Mouse (Mus musculus) heart, embryonic 13.5 days (tissue): ENCODE measurements at regions not wholly inside any gene's neighbourhood (a gene's known extent, or its start where the extent isn't known, plus 50 kb on each side); places are given as distances from the start of the nearest gene placed in this dataset.
A peak's percentile ranks its signal among the peaks of the same experiment; 100 is the strongest.

Experiments
- ATAC-seq: fragments of 200-750 bp; cut with Nextera tagmentation; 2 replicates; pipeline ENCODE4 v1.8.0; 2017; ENCODE audit warnings: moderate TSS enrichment; ENCODE audit not compliant: insufficient number of reproducible peaks, low FRiP score, low TSS enrichment; ENCODE audit errors: extremely low read depth
- H3K27ac ChIP-seq: fragments of 300-500 bp; sonication (generic); replicated peaks from 2 replicates; pipeline ENCODE4 v1.5.1; 2015; ENCODE audit warnings: moderate library complexity, mild to moderate bottlenecking, inconsistent platforms
- H3K27me3 ChIP-seq: fragments of 300-500 bp; sonication (generic); replicated peaks from 2 replicates; pipeline ENCODE4 v1.6.1; 2015; ENCODE audit warnings: mild to moderate bottlenecking, inconsistent platforms
- H3K36me3 ChIP-seq: fragments of 300-500 bp; sonication (generic); 2 replicates; pipeline ENCODE4 v1.6.1; 2015; ENCODE audit warnings: mild to moderate bottlenecking, inconsistent platforms
- H3K4me1 ChIP-seq: fragments of 300-500 bp; sonication (generic); 2 replicates; pipeline ENCODE4 v1.6.1; 2015; ENCODE audit warnings: inconsistent platforms
- H3K4me2 ChIP-seq: fragments of 300-500 bp; sonication (generic); 2 replicates; pipeline ENCODE4 v1.6.1; 2015; ENCODE audit warnings: inconsistent platforms, mild to moderate bottlenecking, moderate library complexity
- H3K4me3 ChIP-seq: fragments of 300-500 bp; sonication (generic); 2 replicates; pipeline ENCODE4 v1.5.1; 2015; ENCODE audit warnings: moderate library complexity, mild to moderate bottlenecking, inconsistent platforms
- H3K9ac ChIP-seq: fragments of 300-500 bp; sonication (generic); 2 replicates; pipeline ENCODE4 v1.6.1; 2015; ENCODE audit warnings: inconsistent platforms, mild to moderate bottlenecking, moderate library complexity
- H3K9me3 ChIP-seq: fragments of 300-500 bp; sonication (generic); 2 replicates; pipeline ENCODE4 v1.6.1; 2016; ENCODE audit warnings: inconsistent platforms
- WGBS: fragments of 180-500 bp; shearing (Covaris S2); methylation state at CpG from one replicate; pipeline ENCODE4 v1.1.7; 2015; ENCODE audit warnings: mixed read lengths; 5-methylcytosine and 5-hydroxymethylcytosine counted together

DNA sequence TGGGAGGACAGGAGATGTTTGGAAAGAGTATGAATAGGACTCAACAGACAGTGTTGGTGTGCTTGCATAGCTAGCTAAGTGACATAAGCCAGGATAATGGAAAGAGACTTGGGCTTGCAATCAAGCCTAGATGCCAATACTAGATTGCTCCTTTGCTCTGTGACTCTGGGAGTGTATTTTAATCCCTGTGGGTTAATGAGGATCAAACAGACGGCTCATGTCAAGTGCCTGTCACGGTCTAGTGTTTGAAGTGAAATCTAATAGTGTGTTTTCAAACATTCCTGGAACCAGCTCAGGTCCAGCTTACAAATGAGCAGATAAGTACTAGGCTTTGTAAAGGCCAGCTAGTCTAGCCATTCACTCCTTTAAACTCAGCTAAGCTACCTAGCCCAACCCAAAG is 64.1 kb upstream of the Ranbp3l start:
- Histone ChIP-seq H3K4me2 (no peak overlapping the region), H3K27me3 (no peaks in the 10 kb centered on the region), H3K4me1 (no peaks in the 10 kb centered on the region), H3K9ac (no peak overlapping the region), H3K36me3 (no peaks in the 10 kb centered on the region), H3K27ac (no peak overlapping the region), H3K9me3 (no peaks in the 10 kb centered on the region), H3K4me3 (no peak overlapping the region)
- whole genome bisulfite sequencing: 34% methylated on average over 2 of the region's 2 CpGs
- no peak for ATAC-seq

GRCm38 (mm10) chr15:8897487-8898158 is 70.1 kb upstream of the Ranbp3l start:
- Histone ChIP-seq H3K9ac (no peak overlapping the region), H3K27me3 (no peaks in the 10 kb centered on the region), H3K4me1 (no peaks in the 10 kb centered on the region), H3K4me2 (no peak overlapping the region), H3K36me3 (no peaks in the 10 kb centered on the region), H3K4me3 (no peak overlapping the region), H3K27ac (no peak overlapping the region), H3K9me3 (no peaks in the 10 kb centered on the region; the same call in 1 of the 2 replicates)
- 59% methylated on average over 11 of the region's 11 CpGs for WGBS
- no peak for ATAC-seq

GRCm38 (mm10) chr15:8896856-8897255 is 70.9 kb upstream of the Ranbp3l start:
- ATAC-seq: no peak

GRCm38 (mm10) chr15:8896391-8896790 is 71.4 kb upstream of the Ranbp3l start:
- Histone ChIP-seq H3K4me1 (no peaks in the 10 kb centered on the region), H3K9ac (no peak overlapping the region), H3K27ac (no peak overlapping the region), H3K36me3 (no peaks in the 10 kb centered on the region), H3K4me2 (no peak overlapping the region), H3K27me3 (no peaks in the 10 kb centered on the region), H3K9me3 (no peaks in the 10 kb centered on the region; the same call in 1 of the 2 replicates), H3K4me3 (no peak overlapping the region)
- 79% methylated on average over 12 of the region's 12 CpGs for WGBS
- ATAC-seq: no peak

More at GRCm38 (mm10) chr15:8896856-8897255, 70.9 kb upstream of the Ranbp3l start:
- 82% methylated on average over 2 of the region's 2 CpGs for WGBS
- no peaks in the 10 kb centered on the region; the same call in 1 of the 2 replicates for H3K9me3 ChIP-seq
- no peak overlapping the region for H3K4me2 ChIP-seq
- no peak overlapping the region for H3K27ac ChIP-seq
- H3K27me3 ChIP-seq: no peaks in the 10 kb centered on the region
- H3K4me3 ChIP-seq: no peak overlapping the region
- no peaks in the 10 kb centered on the region for H3K36me3 ChIP-seq
- no peak overlapping the region for H3K9ac ChIP-seq
- no peaks in the 10 kb centered on the region for H3K4me1 ChIP-seq

DNA sequence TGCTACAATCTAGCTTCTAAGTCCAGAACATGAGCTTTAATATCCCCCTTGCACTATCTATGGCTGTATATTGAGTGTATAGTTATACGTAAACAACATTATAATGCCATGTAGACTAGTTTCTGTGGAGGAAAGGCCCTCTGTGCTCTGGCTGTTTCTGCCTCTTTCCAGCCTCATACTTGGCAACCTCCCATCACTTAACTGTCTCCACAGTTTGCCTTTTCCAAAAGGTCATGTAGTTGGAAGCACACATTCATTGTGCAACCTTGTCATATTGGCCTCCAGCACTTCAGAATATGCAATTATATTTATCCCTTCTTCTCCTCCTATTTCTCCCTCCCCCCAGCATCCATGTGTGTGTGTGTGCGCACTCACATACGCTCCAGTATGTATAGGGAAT is 82.2 kb upstream of the Ranbp3l start:
- WGBS: 95% methylated on average over 3 of the region's 3 CpGs
- no peak overlapping the region for H3K27ac ChIP-seq
- no peak for ATAC-seq

DNA sequence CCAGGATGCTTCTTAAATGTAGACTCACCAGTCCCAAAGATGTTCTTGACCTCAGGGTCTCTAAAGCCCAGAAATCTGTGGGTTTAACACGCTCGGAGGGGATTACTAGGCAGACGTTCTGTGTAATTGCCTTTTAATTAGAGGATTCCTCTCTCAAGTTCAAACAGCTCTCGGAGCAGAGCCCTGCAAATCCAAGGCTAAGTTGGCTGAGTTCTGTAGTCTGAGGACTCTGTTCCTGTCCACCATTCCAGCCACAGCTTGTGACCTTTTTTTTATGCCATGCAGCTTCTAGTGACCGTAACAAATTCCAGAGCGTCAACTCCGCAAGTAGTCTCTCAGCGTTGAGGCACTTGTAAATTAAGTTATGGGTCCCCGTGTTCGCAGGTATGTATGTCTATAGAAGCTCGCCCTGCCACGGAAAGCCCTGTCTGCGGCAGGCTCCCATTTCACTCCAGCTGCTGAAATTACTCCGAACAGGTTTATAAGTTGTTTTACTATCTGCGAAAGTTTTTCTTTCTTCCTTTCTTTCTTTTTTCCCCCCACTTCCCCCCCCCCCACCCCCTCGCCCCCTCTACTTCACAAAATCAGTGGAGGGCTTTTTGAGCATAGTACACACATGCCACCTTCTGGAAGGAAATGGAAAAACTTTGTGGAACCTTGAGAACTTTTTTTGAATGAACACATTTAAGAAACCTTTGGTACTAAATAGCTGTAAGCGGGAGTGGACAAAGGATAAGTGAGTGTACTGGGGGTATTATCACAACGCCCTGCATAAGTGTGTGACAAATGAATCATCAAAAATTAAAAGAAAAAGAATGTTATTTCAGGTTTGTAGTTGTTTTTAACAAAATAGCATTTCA is 82.9 kb upstream of the Ranbp3l start:
- H3K9ac ChIP-seq: no peak overlapping the region
- no peaks in the 10 kb centered on the region for H3K27me3 ChIP-seq
- H3K36me3 ChIP-seq: no peaks in the 10 kb centered on the region
- ATAC-seq: no peak
- peak overlapping the region; percentile 33 for H3K4me2 ChIP-seq
- H3K4me1 ChIP-seq: no peaks in the 10 kb centered on the region
- no peaks in the 10 kb centered on the region for H3K9me3 ChIP-seq
- H3K4me3 ChIP-seq: no peak overlapping the region
- no peak overlapping the region for H3K27ac ChIP-seq
- WGBS: 59% methylated on average over 18 of the region's 18 CpGs

More for the DNA sequence above, 82.2 kb upstream of the Ranbp3l start:
- no peaks in the 10 kb centered on the region for H3K4me1 ChIP-seq
- no peak overlapping the region for H3K9ac ChIP-seq
- H3K36me3 ChIP-seq: no peaks in the 10 kb centered on the region
- H3K27me3 ChIP-seq: no peaks in the 10 kb centered on the region
- no peak overlapping the region for H3K4me3 ChIP-seq
- H3K4me2 ChIP-seq: no peak overlapping the region
- no peaks in the 10 kb centered on the region for H3K9me3 ChIP-seq

GRCm38 (mm10) chr15:8882880-8883539 is 84.7 kb upstream of the Ranbp3l start:
- ATAC-seq: no peak
- Histone ChIP-seq H3K9ac (no peak overlapping the region), H3K36me3 (no peaks in the 10 kb centered on the region), H3K27me3 (no peaks in the 10 kb centered on the region), H3K4me3 (no peak overlapping the region), H3K4me2 (no peak overlapping the region), H3K9me3 (no peaks in the 10 kb centered on the region), H3K27ac (no peak overlapping the region), H3K4me1 (no peaks in the 10 kb centered on the region)
- 75% methylated on average over 9 of the region's 9 CpGs for WGBS

DNA sequence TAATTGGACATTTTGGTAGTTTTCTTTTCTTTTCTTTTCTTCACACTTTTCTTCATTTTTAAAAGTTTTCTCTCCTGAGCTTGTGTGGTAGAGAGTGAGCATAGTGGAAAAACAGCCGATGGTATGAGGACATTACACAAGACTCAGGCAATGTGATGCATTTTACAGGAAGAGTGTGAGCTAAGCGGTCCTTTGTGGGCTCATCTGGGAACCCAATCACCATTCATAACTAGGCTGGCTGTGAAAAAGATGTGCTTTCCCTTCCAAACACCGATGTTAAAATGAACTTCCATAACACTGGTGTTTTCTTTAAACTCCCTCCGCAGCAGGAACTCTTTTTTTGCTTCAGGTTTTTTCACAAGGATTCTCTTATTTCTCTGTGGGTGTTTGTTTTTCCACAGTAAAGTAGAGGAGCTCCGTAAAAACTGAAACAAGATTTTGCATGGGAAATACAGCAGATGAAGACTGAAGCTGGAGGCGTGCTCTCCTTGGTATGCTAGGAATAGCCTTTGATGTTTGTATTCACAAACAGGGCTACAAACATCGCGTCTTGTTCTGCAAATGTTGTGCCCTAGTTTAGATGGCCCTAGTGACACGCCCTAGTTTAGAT is 92.8 kb upstream of the Ranbp3l start:
- 77% methylated on average over 9 of the region's 9 CpGs for WGBS
- H3K9me3 ChIP-seq: no peaks in the 10 kb centered on the region
- H3K4me3 ChIP-seq: no peak overlapping the region
- no peak overlapping the region for H3K9ac ChIP-seq
- H3K36me3 ChIP-seq: no peaks in the 10 kb centered on the region
- H3K27me3 ChIP-seq: no peaks in the 10 kb centered on the region
- no peak for ATAC-seq
- H3K4me1 ChIP-seq: no peaks in the 10 kb centered on the region
- H3K27ac ChIP-seq: no peak overlapping the region
- H3K4me2 ChIP-seq: no peak overlapping the region

GRCm38 (mm10) chr15:8868021-8868420 is 99.7 kb upstream of the Ranbp3l start:
- no peaks in the 10 kb centered on the region for H3K27me3 ChIP-seq
- H3K4me2 ChIP-seq: no peak overlapping the region
- no peak overlapping the region for H3K9ac ChIP-seq
- H3K4me3 ChIP-seq: no peak overlapping the region
- 83% methylated on average over 2 of the region's 2 CpGs for WGBS
- no peaks in the 10 kb centered on the region for H3K9me3 ChIP-seq
- no peak overlapping the region for H3K27ac ChIP-seq
- ATAC-seq: no peak
- H3K4me1 ChIP-seq: peaks cover 12% of the 10 kb centered on the region
- no peaks in the 10 kb centered on the region for H3K36me3 ChIP-seq

DNA sequence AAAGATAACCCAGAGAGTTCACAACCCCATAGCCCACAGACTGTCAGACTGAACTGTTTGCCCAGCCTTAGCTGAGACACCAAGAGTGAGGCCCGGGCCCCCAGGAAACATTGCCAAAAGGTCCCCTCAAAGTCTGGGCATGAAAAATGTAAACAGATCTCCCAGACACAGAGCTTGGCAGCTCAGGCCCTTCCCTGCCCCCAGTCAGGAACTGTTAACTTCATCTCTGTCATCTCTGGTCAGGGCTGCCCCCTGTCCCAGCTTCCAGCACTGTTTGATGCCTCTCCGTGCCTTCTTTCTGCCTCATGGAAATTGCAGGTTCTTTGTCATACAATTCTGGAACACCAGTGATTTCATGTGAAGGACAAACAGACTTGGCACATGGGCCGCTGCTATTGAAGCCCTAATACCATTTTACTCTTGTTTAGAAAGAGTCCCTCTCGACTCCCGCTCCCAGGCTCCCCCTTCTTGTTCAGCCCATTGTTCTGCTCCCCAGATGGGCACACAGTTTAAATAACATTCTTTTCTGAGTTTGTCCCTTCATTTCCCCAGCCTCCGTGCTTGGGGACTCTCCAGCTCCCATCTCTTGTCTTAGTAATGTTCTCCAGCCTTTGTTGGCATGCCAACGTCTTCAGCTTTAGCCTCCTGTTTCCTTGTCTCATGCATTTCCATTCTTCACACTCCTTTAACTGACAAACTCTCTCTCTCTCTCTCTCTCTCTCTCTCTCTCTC is 100.4 kb upstream of the Ranbp3l start:
- no peak for ATAC-seq

More for the DNA sequence above, 100.4 kb upstream of the Ranbp3l start:
- Histone ChIP-seq H3K36me3 (no peaks in the 10 kb centered on the region), H3K4me1 (peaks cover 12% of the 10 kb centered on the region), H3K4me3 (no peak overlapping the region), H3K4me2 (no peak overlapping the region), H3K9ac (no peak overlapping the region), H3K27ac (no peak overlapping the region), H3K9me3 (no peaks in the 10 kb centered on the region), H3K27me3 (no peaks in the 10 kb centered on the region)
- WGBS: 60% methylated on average over 7 of the region's 7 CpGs
